Mouse (Mus musculus) liver, postnatal 0 days (tissue): Measurements from ENCODE around the gene Pex7.

ENCODE experiments used
- CTCF ChIP-seq: sonication (generic); IDR thresholded peaks from 2 replicates; pipeline ENCODE4 v1.5.1; 2016; ENCODE audit warnings: antibody characterized with exemption, low read depth
- EP300 ChIP-seq: IDR thresholded peaks from 2 replicates; pipeline ENCODE4 v1.6.1; 2016; ENCODE audit warnings: antibody characterized with exemption, low read depth, mild to moderate bottlenecking

- TF ChIP-seq EP300: no peak
- no peak for TF ChIP-seq CTCF
These were observed 40.0 kb upstream of the Pex7 start for GRCm38 (mm10) chr10:19947441-19947840.
